Mouse (Mus musculus): ENCODE results near the gene C1qtnf9.

DNA sequence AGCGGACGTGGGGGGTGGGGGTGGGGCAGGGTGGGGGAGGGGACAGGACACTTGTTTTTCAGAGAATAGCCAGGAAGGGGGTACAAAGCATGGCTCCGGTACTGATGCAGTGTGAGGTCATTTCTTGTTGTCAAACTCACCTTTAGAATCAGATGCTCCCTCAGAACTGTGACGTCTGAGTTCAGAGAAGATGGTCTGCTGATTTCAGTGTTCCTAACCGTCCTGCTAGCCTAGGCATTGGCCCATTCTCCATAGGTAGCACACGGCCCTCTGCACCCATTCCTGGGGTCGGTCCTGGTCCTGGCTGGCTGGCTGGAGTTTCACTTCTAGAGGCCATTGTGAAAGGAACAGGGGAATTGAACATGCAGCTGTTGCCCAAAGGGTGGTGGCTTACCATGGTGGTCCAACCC, 30.7 kb upstream of the C1qtnf9 start:
- TF ChIP-seq MAX (IDR thresholded peaks at IDR 0.05; ENCODE audit: low read length) (no peak), EP300 (IDR thresholded peaks at IDR 0.05; ENCODE audit: low read depth in 1 of 2, low read length in 2 of 2) (no peak), MYB (IDR thresholded peaks at IDR 0.05; ENCODE audit: low read depth, low read length) (no peak), GATA1 (IDR thresholded peaks at IDR 0.05; ENCODE audit: low read depth, low read length) (no peak), CTCF (IDR thresholded peaks at IDR 0.05 in 2 of 3, conservative IDR thresholded peaks at IDR 0.05 in 1 of 3; ENCODE audit: control insufficient read depth in 1 of 3, insufficient read depth in 1 of 3, low read depth in 2 of 3, low read length in 3 of 3, poor library complexity in 1 of 3, severe bottlenecking in 1 of 3) (no peak), USF2 (IDR thresholded peaks at IDR 0.05; ENCODE audit: borderline replicate concordance in 1 of 2, insufficient read depth in 1 of 2, low read depth in 1 of 2, low read length in 2 of 2) (no peak)

Measured in MEL (cell line).